Comparison of ENCODE assay signal across 20 mouse cellular contexts in the genomic region with DNA sequence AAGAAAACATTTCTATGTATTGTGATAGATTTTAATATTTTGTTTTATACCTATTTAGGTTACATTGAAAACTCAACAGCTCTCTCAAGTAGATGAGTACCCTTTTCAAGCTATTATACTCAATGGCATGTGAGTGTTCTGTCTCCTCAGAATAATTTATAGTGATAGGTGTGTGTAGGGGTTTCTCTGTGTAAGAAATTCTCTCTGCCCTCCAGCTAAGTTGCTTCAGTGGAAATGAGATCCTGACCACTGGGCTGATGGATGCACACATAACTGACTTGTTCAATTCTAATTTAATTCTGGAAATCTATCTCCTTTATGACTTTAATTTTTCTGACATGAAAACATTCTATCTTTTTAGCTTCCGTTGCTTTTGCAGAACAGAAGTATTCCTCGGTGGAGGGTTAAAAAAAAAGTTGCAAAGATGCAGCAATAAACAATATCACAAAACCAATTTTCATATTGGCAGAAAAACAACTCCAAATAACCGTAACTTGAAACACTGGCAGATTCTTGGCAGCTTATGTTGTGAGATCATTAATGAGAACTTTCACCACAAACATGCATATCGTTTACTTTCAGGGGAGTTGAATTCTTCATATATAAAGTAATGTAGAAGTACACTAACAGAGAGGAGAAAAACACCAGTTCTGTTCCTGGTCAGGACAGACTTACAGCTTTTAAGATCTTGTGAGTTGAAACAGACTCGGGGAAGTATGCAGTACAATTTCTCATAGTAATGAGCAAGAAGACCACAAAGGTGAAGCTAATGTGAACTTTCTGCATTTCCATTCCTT.
A peak's percentile ranks its signal among the peaks of the same experiment; 100 is the strongest.
DNase-seq lines count a peak whose midpoint lies in the region; ATAC-seq and TF ChIP-seq lines count a peak whose summit lies in the region.
"Had no signal": no experiment of that assay in that cellular context is flagged by ENCODE, and none has a peak within 500 bp of the region (broad histone marks: within the 10 kb centered on the region; RNA-seq: fewer than 3 reads in every experiment).

No protein-coding gene starts in this region.

- H3K27ac ChIP-seq in forebrain, embryonic 14.5 days (ENCODE audit: low read depth, low read length): no peak overlapping the region
- no peak overlapping the region for H3K27ac ChIP-seq in forebrain, embryonic 13.5 days
- H3K27ac ChIP-seq in MEL (ENCODE audit: control insufficient read depth, low read depth, low read length): no peak overlapping the region
- H3K27ac ChIP-seq: hindbrain, embryonic 10.5 days; hindbrain, embryonic 14.5 days; intestine, embryonic 15.5 days had no signal

- H3K4me1 ChIP-seq in forebrain, embryonic 14.5 days (ENCODE audit: control insufficient read depth, insufficient read depth, low read length): peaks cover 8% of the 10 kb centered on the region; the same call in 1 of the 2 replicates
- peaks cover 27% of the 10 kb centered on the region for H3K4me1 ChIP-seq in forebrain, embryonic 13.5 days
- H3K4me1 ChIP-seq in MEL (ENCODE audit: control insufficient read depth in 1 of 2, insufficient read depth in 2 of 2, low read length in 2 of 2): no peaks in the 10 kb centered on the region
- H3K4me1 ChIP-seq: heart, embryonic 12.5 days; intestine, embryonic 15.5 days had no signal

- TF ChIP-seq CTCF in MEL (IDR thresholded peaks at IDR 0.05 in 2 of 3, conservative IDR thresholded peaks at IDR 0.05 in 1 of 3; ENCODE audit: control insufficient read depth in 1 of 3, insufficient read depth in 1 of 3, low read depth in 2 of 3, low read length in 3 of 3, poor library complexity in 1 of 3, severe bottlenecking in 1 of 3): no peak
- TF ChIP-seq CTCF in brain, embryonic 14.5 days (IDR thresholded peaks at IDR 0.05; ENCODE audit: borderline replicate concordance, extremely low read depth, insufficient read depth, insufficient read length): no peak

- no peaks in the 10 kb centered on the region for H3K9me3 ChIP-seq in forebrain, embryonic 14.5 days (replicated peaks; ENCODE audit: control insufficient read depth, low read length)
- no peaks in the 10 kb centered on the region for H3K9me3 ChIP-seq in forebrain, embryonic 13.5 days (replicated peaks)
- H3K9me3 ChIP-seq in MEL (replicated peaks; ENCODE audit: insufficient read depth, low read length): no peaks in the 10 kb centered on the region
- H3K9me3 ChIP-seq: heart, embryonic 12.5 days; hindbrain, embryonic 10.5 days; intestine, embryonic 15.5 days had no signal

- no peak for ATAC-seq in forebrain, embryonic 14.5 days
- ATAC-seq in forebrain, embryonic 13.5 days: no peak
- ATAC-seq: CD4-positive, CD25-positive, alpha-beta regulatory T cell, adult 4 months; forebrain, postnatal 0 days; intestine, embryonic 15.5 days had no signal

- no peaks in the 10 kb centered on the region for H3K79me2 ChIP-seq in MEL (ENCODE audit: control insufficient read depth, insufficient read depth, low read length, poor library complexity)

- H3K9ac ChIP-seq in forebrain, embryonic 14.5 days (ENCODE audit: low read length): no peak overlapping the region
- no peak overlapping the region for H3K9ac ChIP-seq in forebrain, embryonic 13.5 days
- H3K9ac ChIP-seq in MEL (ENCODE audit: control insufficient read depth, low read depth, low read length, poor library complexity, severe bottlenecking): no peak overlapping the region
- H3K9ac ChIP-seq: forebrain, postnatal 0 days; heart, embryonic 12.5 days; hindbrain, embryonic 14.5 days; intestine, embryonic 15.5 days had no signal

- peak; percentile 61 for DNase-seq in forebrain, embryonic 14.5 days (ENCODE audit: low spot score)
- DNase-seq in 3134 (ENCODE audit: extremely low read depth, insufficient read length, low spot score) (peak; percentile 9), MEL (ENCODE audit: low read depth, low spot score) (peak; percentile 18)
- DNase-seq in brain, embryonic 14.5 days (ENCODE audit: low read depth): peak; percentile 65
- no peak for DNase-seq in natural killer cell, adult 2 months (ENCODE audit: low spot score in 2 of 2)
- DNase-seq in kidney, adult 9 months: no peak
- DNase-seq: adrenal gland, postnatal 14 days; B cell, adult 2 months; cerebellum, adult 2 months; cerebellum, postnatal 10 days; forebrain, postnatal 0 days; gastrocnemius, postnatal 25 days; kidney, adult 18-20 months had no signal

- no peak for TF ChIP-seq POLR2A in MEL (IDR thresholded peaks at IDR 0.05; ENCODE audit: control insufficient read depth in 1 of 2, insufficient read depth in 1 of 2, low read depth in 1 of 2, low read length in 2 of 2, poor library complexity in 1 of 2)
- no peak for TF ChIP-seq POLR2A in brain, embryonic 14.5 days (IDR thresholded peaks at IDR 0.05; ENCODE audit: borderline replicate concordance, extremely low read depth, insufficient read depth, insufficient read length, poor library complexity, severe bottlenecking)

- WGBS in forebrain, embryonic 14.5 days: 40% methylated on average over 5 of the region's 5 CpGs
- 51% methylated on average over 5 of the region's 5 CpGs for WGBS in forebrain, embryonic 13.5 days

- TF ChIP-seq RAD21 in MEL (IDR thresholded peaks at IDR 0.05; ENCODE audit: low read depth, low read length): no peak

- no peak for TF ChIP-seq EP300 in MEL (IDR thresholded peaks at IDR 0.05; ENCODE audit: low read depth in 1 of 2, low read length in 2 of 2)

- no peaks in the 10 kb centered on the region for H3K36me3 ChIP-seq in forebrain, embryonic 14.5 days (ENCODE audit: control insufficient read depth, insufficient read depth, low read length)
- H3K36me3 ChIP-seq in forebrain, embryonic 13.5 days (ENCODE audit: poor library complexity, severe bottlenecking): no peaks in the 10 kb centered on the region
- H3K36me3 ChIP-seq in MEL (ENCODE audit: control insufficient read depth in 1 of 2, insufficient read depth in 2 of 2, low read length in 2 of 2): no peaks in the 10 kb centered on the region
- H3K36me3 ChIP-seq: G1E; heart, embryonic 12.5 days; hindbrain, embryonic 10.5 days; intestine, embryonic 15.5 days had no signal

- no peak overlapping the region for H3K4me2 ChIP-seq in forebrain, embryonic 14.5 days (ENCODE audit: low read length)
- H3K4me2 ChIP-seq in forebrain, embryonic 13.5 days: no peak overlapping the region
- H3K4me2 ChIP-seq: heart, embryonic 12.5 days; hindbrain, embryonic 14.5 days; intestine, embryonic 15.5 days had no signal

- no peak overlapping the region for H3K4me3 ChIP-seq in forebrain, embryonic 14.5 days (ENCODE audit: low read depth, low read length)
- no peak overlapping the region for H3K4me3 ChIP-seq in forebrain, embryonic 13.5 days
- no peak overlapping the region for H3K4me3 ChIP-seq in MEL (ENCODE audit: control insufficient read depth in 1 of 2, insufficient read depth in 1 of 2, low read depth in 2 of 2, low read length in 2 of 2)
- H3K4me3 ChIP-seq: heart, embryonic 12.5 days; hindbrain, embryonic 10.5 days; intestine, embryonic 15.5 days had no signal

- H3K27me3 ChIP-seq in forebrain, embryonic 14.5 days (replicated peaks; ENCODE audit: control insufficient read depth, insufficient read depth, low read length): no peaks in the 10 kb centered on the region
- no peaks in the 10 kb centered on the region for H3K27me3 ChIP-seq in forebrain, embryonic 13.5 days
- no peaks in the 10 kb centered on the region for H3K27me3 ChIP-seq in MEL (ENCODE audit: control insufficient read depth in 1 of 2, insufficient read depth in 2 of 2, low read length in 2 of 2)
- H3K27me3 ChIP-seq: heart, embryonic 12.5 days; intestine, embryonic 15.5 days had no signal

TF ChIP-seq in MEL, 35 proteins besides CTCF, POLR2A, EP300 and RAD21:
- TF ChIP-seq MAFK (IDR thresholded peaks at IDR 0.05; ENCODE audit: borderline replicate concordance, low read depth, low read length) (no peak), SMC3 (IDR thresholded peaks at IDR 0.05; ENCODE audit: low read depth, low read length) (no peak), CHD1 (IDR thresholded peaks at IDR 0.05; ENCODE audit: low read depth, low read length) (no peak), TAL1 (IDR thresholded peaks at IDR 0.05; ENCODE audit: low read length) (no peak)

Comparison
In these comparisons a context has a peak if more than half of its experiments do, and no peak if none do; other contexts are left out.
1. DNase-seq: peak in forebrain, embryonic 14.5 days (single experiment), 3134 (single experiment), MEL (single experiment) and brain, embryonic 14.5 days (single experiment); none in natural killer cell, adult 2 months (0 of 2) and kidney, adult 9 months (single experiment).